Mouse (Mus musculus): Measurements from ENCODE around the gene Map4k3. TPM values are rescaled to one million over a fixed set of nuclear protein-coding genes. Genes with fewer than 3 reads are reported as not detected.

Map4k3 gene
- total and polyA plus RNA-seq, 3 experiments = 3.2 to 4.1 TPM; not detected in 1

- no peak for DNase-seq (ENCODE audit: low read depth, low spot score)
- H3K36me3 ChIP-seq (ENCODE audit: control insufficient read depth in 1 of 2, insufficient read depth in 2 of 2, low read length in 2 of 2) = no peaks in the 10 kb centered on the region
- H3K9me3 ChIP-seq (replicated peaks; ENCODE audit: insufficient read depth, low read length) = no peaks in the 10 kb centered on the region
- no peak overlapping the region for H3K4me3 ChIP-seq (ENCODE audit: control insufficient read depth in 1 of 2, insufficient read depth in 1 of 2, low read depth in 2 of 2, low read length in 2 of 2)
- H3K4me1 ChIP-seq (ENCODE audit: control insufficient read depth in 1 of 2, insufficient read depth in 2 of 2, low read length in 2 of 2) = no peaks in the 10 kb centered on the region
- H3K27ac ChIP-seq (ENCODE audit: control insufficient read depth, low read depth, low read length) = no peak overlapping the region
- no peak for TF ChIP-seq ETS1 (IDR thresholded peaks at IDR 0.05; ENCODE audit: low read depth, low read length)
- TF ChIP-seq TBP (IDR thresholded peaks at IDR 0.05; ENCODE audit: low read depth, low read length) = no peak
- TF ChIP-seq KAT2A (conservative IDR thresholded peaks at IDR 0.05; ENCODE audit: low read depth, low read length) = no peak
- TF ChIP-seq MEF2A (IDR thresholded peaks at IDR 0.05; ENCODE audit: extremely low read depth, insufficient replicate concordance, low read depth, low read length, poor library complexity, severe bottlenecking) = no peak
- no peak for TF ChIP-seq SIN3A (IDR thresholded peaks at IDR 0.05; ENCODE audit: low read length)
- no peak for TF ChIP-seq GATA1 (IDR thresholded peaks at IDR 0.05; ENCODE audit: low read depth, low read length)
- TF ChIP-seq MXI1 (IDR thresholded peaks at IDR 0.05; ENCODE audit: low read depth, low read length) = no peak
- no peak for TF ChIP-seq MAZ (IDR thresholded peaks at IDR 0.05; ENCODE audit: low read depth, low read length)
- TF ChIP-seq EP300 (IDR thresholded peaks at IDR 0.05; ENCODE audit: low read depth in 1 of 2, low read length in 2 of 2) = no peak
- no peak for TF ChIP-seq MAX (IDR thresholded peaks at IDR 0.05; ENCODE audit: low read length)
- no peak for TF ChIP-seq POLR2AphosphoS5 (IDR thresholded peaks at IDR 0.05; ENCODE audit: borderline replicate concordance, low read depth, low read length)
- no peak for TF ChIP-seq ZNF384 (IDR thresholded peaks at IDR 0.05; ENCODE audit: low read depth, low read length)
- TF ChIP-seq RAD21 (IDR thresholded peaks at IDR 0.05; ENCODE audit: low read depth, low read length) = no peak
- no peaks in the 10 kb centered on the region for H3K27me3 ChIP-seq (ENCODE audit: control insufficient read depth in 1 of 2, insufficient read depth in 2 of 2, low read length in 2 of 2)
- H3K9ac ChIP-seq (ENCODE audit: control insufficient read depth, low read depth, low read length, poor library complexity, severe bottlenecking) = no peak overlapping the region
- H3K79me2 ChIP-seq (ENCODE audit: control insufficient read depth, insufficient read depth, low read length, poor library complexity) = no peaks in the 10 kb centered on the region
Observed at GRCm38 (mm10) chr17:80579089-80579488, 149.2 kb downstream of the Map4k3 start.

GRCm38 (mm10) chr17:80578041-80578440 lies 150.2 kb downstream of the Map4k3 start:
- Histone ChIP-seq H3K79me2 (ENCODE audit: control insufficient read depth, insufficient read depth, low read length, poor library complexity) (no peaks in the 10 kb centered on the region), H3K9ac (ENCODE audit: control insufficient read depth, low read depth, low read length, poor library complexity, severe bottlenecking) (no peak overlapping the region), H3K4me1 (ENCODE audit: control insufficient read depth in 1 of 2, insufficient read depth in 2 of 2, low read length in 2 of 2) (no peaks in the 10 kb centered on the region), H3K36me3 (ENCODE audit: control insufficient read depth in 1 of 2, insufficient read depth in 2 of 2, low read length in 2 of 2) (no peaks in the 10 kb centered on the region), H3K27ac (ENCODE audit: control insufficient read depth, low read depth, low read length) (no peak overlapping the region), H3K9me3 (replicated peaks; ENCODE audit: insufficient read depth, low read length) (no peaks in the 10 kb centered on the region), H3K27me3 (ENCODE audit: control insufficient read depth in 1 of 2, insufficient read depth in 2 of 2, low read length in 2 of 2) (no peaks in the 10 kb centered on the region), H3K4me3 (ENCODE audit: control insufficient read depth in 1 of 2, insufficient read depth in 1 of 2, low read depth in 2 of 2, low read length in 2 of 2) (no peak overlapping the region)
- no peak for DNase-seq (ENCODE audit: low read depth, low spot score)
- TF ChIP-seq BHLHE40 (IDR thresholded peaks at IDR 0.05; ENCODE audit: borderline replicate concordance, low read depth, low read length) = no peak
- no peak for TF ChIP-seq SIN3A (IDR thresholded peaks at IDR 0.05; ENCODE audit: low read length)
- no peak for TF ChIP-seq POLR2A (IDR thresholded peaks at IDR 0.05; ENCODE audit: control insufficient read depth in 1 of 2, insufficient read depth in 1 of 2, low read depth in 1 of 2, low read length in 2 of 2, poor library complexity in 1 of 2)
- no peak for TF ChIP-seq E2F4 (IDR thresholded peaks at IDR 0.05; ENCODE audit: borderline replicate concordance, low read depth, low read length)
- no peak for TF ChIP-seq GATA1 (IDR thresholded peaks at IDR 0.05; ENCODE audit: low read depth, low read length)
- TF ChIP-seq POLR2AphosphoS2 (IDR thresholded peaks at IDR 0.05; ENCODE audit: low read length) = no peak
- TF ChIP-seq NELFE (IDR thresholded peaks at IDR 0.05; ENCODE audit: low read depth, low read length) = no peak
- no peak for TF ChIP-seq POLR2AphosphoS5 (IDR thresholded peaks at IDR 0.05; ENCODE audit: borderline replicate concordance, low read depth, low read length)
- TF ChIP-seq ETS1 (IDR thresholded peaks at IDR 0.05; ENCODE audit: low read depth, low read length) = no peak
- no peak for TF ChIP-seq MAFK (IDR thresholded peaks at IDR 0.05; ENCODE audit: borderline replicate concordance, low read depth, low read length)
- TF ChIP-seq MAZ (IDR thresholded peaks at IDR 0.05; ENCODE audit: low read depth, low read length) = no peak
- TF ChIP-seq GABPA (IDR thresholded peaks at IDR 0.05; ENCODE audit: low read depth, low read length) = no peak
- TF ChIP-seq HCFC1 (IDR thresholded peaks at IDR 0.05; ENCODE audit: low read depth, low read length) = no peak
